Mouse (Mus musculus): ENCODE data around the gene Coro7. TPM values are rescaled to one million over a fixed set of nuclear protein-coding genes. Genes with fewer than 3 reads are reported as not detected.
A peak's percentile ranks its signal among the peaks of the same experiment; 100 is the strongest.
"Not testable (repeated sequence)": the region's sequence is repeated elsewhere in the genome, so short reads cannot be mapped to it uniquely, and the experiment has no call there.

The Coro7 gene
- polyA plus RNA-seq, 1 experiment from 2014 or later: 13.7 TPM

DNA sequence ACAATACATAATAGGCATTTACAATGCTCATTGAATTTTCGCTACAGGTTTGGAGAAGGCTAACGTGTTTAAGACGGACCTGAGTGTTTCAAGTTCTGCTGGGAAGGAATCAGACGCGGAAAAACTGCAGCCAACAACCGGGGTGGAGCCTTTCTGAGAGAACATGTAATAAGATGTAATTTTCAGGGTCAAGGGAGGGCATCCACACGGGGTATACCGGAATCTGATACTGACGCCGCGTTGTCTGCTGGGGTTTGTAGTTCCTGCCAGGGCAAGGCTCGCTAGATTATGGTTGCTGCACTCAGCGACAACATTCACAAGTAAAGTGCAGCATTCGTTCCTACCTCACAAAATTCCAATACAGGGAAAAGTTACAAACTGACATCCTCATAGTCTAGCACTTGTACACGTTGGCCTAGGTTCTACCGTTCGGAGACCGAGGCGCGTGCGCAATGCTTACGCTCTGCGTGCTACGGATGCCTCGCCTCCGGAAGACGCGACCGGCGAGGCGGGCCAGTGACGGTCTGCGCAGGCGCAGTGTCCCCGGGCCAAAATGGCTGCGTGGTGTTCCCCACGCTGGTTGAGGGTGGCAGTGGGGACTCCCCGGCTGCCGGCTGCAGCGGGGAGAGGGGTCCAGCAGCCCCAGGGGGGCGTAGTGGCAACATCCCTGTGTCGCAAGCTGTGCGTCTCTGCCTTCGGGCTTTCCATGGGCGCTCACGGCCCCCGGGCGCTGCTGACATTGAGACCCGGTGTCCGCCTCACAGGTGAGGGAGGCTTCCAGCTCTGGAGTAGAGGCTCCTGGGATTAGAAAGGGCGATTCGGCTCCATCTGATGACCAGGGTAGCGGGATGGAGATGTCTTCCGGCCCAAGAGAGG, 4.2 kb upstream of the Coro7 start:
- H3K4me1 ChIP-seq (ENCODE audit: control insufficient read depth, insufficient read depth, low read length): peaks cover 18% of the 10 kb centered on the region
- under 1% methylated on average over 54 of the region's 54 CpGs for WGBS
- H3K9ac ChIP-seq (ENCODE audit: low read length): peak overlapping the region; percentile 87
- H3K27me3 ChIP-seq (ENCODE audit: control insufficient read depth, insufficient read depth, low read length): no peaks in the 10 kb centered on the region
- peaks cover 8% of the 10 kb centered on the region for H3K36me3 ChIP-seq (ENCODE audit: control insufficient read depth, insufficient read depth)
- ATAC-seq (replicated peaks; ENCODE audit: extremely low read depth, insufficient read depth, low FRiP score): peak; percentile 80
- H3K4me2 ChIP-seq (ENCODE audit: low read depth, low read length): peak overlapping the region; percentile 87
- peak overlapping the region; percentile 83 for H3K27ac ChIP-seq (ENCODE audit: low read length)
- H3K4me3 ChIP-seq (ENCODE audit: low read length): peak overlapping the region; percentile 86
- H3K9me3 ChIP-seq (replicated peaks; ENCODE audit: control insufficient read depth, low read length): no peaks in the 10 kb centered on the region

GRCm38 (mm10) chr16:4683193-4683580, 3.6 kb upstream of the Coro7 start:
- no peak for ATAC-seq (replicated peaks; ENCODE audit: extremely low read depth, insufficient read depth, low FRiP score)
- H3K27me3 ChIP-seq (ENCODE audit: control insufficient read depth, insufficient read depth, low read length): no peaks in the 10 kb centered on the region
- H3K4me1 ChIP-seq (ENCODE audit: control insufficient read depth, insufficient read depth, low read length): peaks cover 22% of the 10 kb centered on the region
- peak overlapping the region; percentile 83 for H3K27ac ChIP-seq (ENCODE audit: low read length)
- 22% methylated on average over 9 of the region's 9 CpGs for WGBS
- H3K9ac ChIP-seq (ENCODE audit: low read length): peak overlapping the region; percentile 87
- peak overlapping the region; percentile 68 for H3K4me2 ChIP-seq (ENCODE audit: low read depth, low read length)
- peak overlapping the region; percentile 86 for H3K4me3 ChIP-seq (ENCODE audit: low read length)
- H3K9me3 ChIP-seq (replicated peaks; ENCODE audit: control insufficient read depth, low read length): no peaks in the 10 kb centered on the region
- peaks cover 5% of the 10 kb centered on the region; the same call in 1 of the 2 replicates for H3K36me3 ChIP-seq (ENCODE audit: control insufficient read depth, insufficient read depth)

- H3K36me3 ChIP-seq (ENCODE audit: control insufficient read depth, insufficient read depth): 0 out of 2 replicates have a peak, but pooled peaks cover 4% of the 10 kb centered on the region
- H3K9me3 ChIP-seq (replicated peaks; ENCODE audit: control insufficient read depth, low read length): no peaks in the 10 kb centered on the region
- H3K9ac ChIP-seq (ENCODE audit: low read length): peak overlapping the region; percentile 87
- peaks cover 25% of the 10 kb centered on the region for H3K4me1 ChIP-seq (ENCODE audit: control insufficient read depth, insufficient read depth, low read length)
- peak overlapping the region; percentile 86; the same call in 1 of the 2 replicates for H3K4me3 ChIP-seq (ENCODE audit: low read length)
- no peak for ATAC-seq (replicated peaks; ENCODE audit: extremely low read depth, insufficient read depth, low FRiP score)
- H3K27me3 ChIP-seq (ENCODE audit: control insufficient read depth, insufficient read depth, low read length): no peaks in the 10 kb centered on the region
- H3K27ac ChIP-seq (ENCODE audit: low read length): peak overlapping the region; percentile 83; the same call in 1 of the 2 replicates
- H3K4me2 ChIP-seq (ENCODE audit: low read depth, low read length): peak overlapping the region; percentile 68
- WGBS: 78% methylated on average over 4 of the region's 4 CpGs
Measured at GRCm38 (mm10) chr16:4682628-4683179, 3.1 kb upstream of the Coro7 start.

DNA sequence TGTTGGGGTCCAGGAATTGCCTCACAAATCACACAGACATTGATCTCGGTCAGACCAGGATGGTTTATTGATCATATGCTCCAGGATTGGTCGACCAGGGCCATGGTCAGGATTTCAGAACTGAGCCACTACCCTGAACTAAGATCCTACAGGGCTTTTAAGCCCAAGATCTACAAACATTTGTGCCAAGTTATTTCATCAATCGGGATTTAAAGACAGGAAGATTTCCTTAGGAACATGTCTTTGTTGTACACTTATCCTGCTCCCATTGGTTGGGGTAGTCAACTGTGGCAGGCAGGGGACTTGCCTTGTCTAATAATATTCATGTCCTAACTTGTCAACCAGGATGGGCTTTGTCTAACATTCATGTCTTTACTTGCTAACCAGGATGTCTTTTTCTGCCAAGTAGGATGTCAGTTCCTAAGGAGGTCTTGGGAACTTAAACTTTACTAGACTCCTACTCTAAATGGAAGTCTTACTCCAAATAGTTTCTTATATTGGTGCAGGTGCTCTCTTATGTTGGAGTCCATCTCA, 1.4 kb upstream of the Coro7 start:
- not testable (repeated sequence) for H3K4me3 ChIP-seq (ENCODE audit: low read length); H3K9ac ChIP-seq (ENCODE audit: low read length); H3K36me3 ChIP-seq (ENCODE audit: control insufficient read depth, insufficient read depth); ATAC-seq (replicated peaks; ENCODE audit: extremely low read depth, insufficient read depth, low FRiP score); H3K27me3 ChIP-seq (ENCODE audit: control insufficient read depth, insufficient read depth, low read length); H3K27ac ChIP-seq (ENCODE audit: low read length); H3K4me2 ChIP-seq (ENCODE audit: low read depth, low read length); H3K9me3 ChIP-seq (replicated peaks; ENCODE audit: control insufficient read depth, low read length)
- 86% methylated on average over 3 of the region's 3 CpGs for WGBS
- peaks cover 25% of the 10 kb centered on the region for H3K4me1 ChIP-seq (ENCODE audit: control insufficient read depth, insufficient read depth, low read length)

GRCm38 (mm10) chr16:4678080-4678479, 1.5 kb downstream of the Coro7 start:
- 61% methylated on average over 5 of the region's 5 CpGs for WGBS
- peak overlapping the region; percentile 77; the same call in 1 of the 2 replicates for H3K4me2 ChIP-seq (ENCODE audit: low read depth, low read length)

GRCm38 (mm10) chr16:4676836-4677235, 2.7 kb downstream of the Coro7 start:
- ATAC-seq (replicated peaks; ENCODE audit: extremely low read depth, insufficient read depth, low FRiP score): no peak
- Histone ChIP-seq H3K4me1 (ENCODE audit: control insufficient read depth, insufficient read depth, low read length) (peaks cover 10% of the 10 kb centered on the region), H3K4me2 (ENCODE audit: low read depth, low read length) (no peak overlapping the region), H3K27me3 (ENCODE audit: control insufficient read depth, insufficient read depth, low read length) (no peaks in the 10 kb centered on the region), H3K9me3 (replicated peaks; ENCODE audit: control insufficient read depth, low read length) (no peaks in the 10 kb centered on the region), H3K36me3 (ENCODE audit: control insufficient read depth, insufficient read depth) (peaks cover 6% of the 10 kb centered on the region), H3K9ac (ENCODE audit: low read length) (no peak overlapping the region), H3K27ac (ENCODE audit: low read length) (no peak overlapping the region), H3K4me3 (ENCODE audit: low read length) (no peak overlapping the region)
- 89% methylated on average over 5 of the region's 5 CpGs for WGBS

More at GRCm38 (mm10) chr16:4678080-4678479, 1.5 kb downstream of the Coro7 start:
- peaks cover 11% of the 10 kb centered on the region for H3K4me1 ChIP-seq (ENCODE audit: control insufficient read depth, insufficient read depth, low read length)
- H3K27me3 ChIP-seq (ENCODE audit: control insufficient read depth, insufficient read depth, low read length): no peaks in the 10 kb centered on the region
- no peak for ATAC-seq (replicated peaks; ENCODE audit: extremely low read depth, insufficient read depth, low FRiP score)
- H3K27ac ChIP-seq (ENCODE audit: low read length): no peak overlapping the region
- no peak overlapping the region for H3K4me3 ChIP-seq (ENCODE audit: low read length)
- H3K9me3 ChIP-seq (replicated peaks; ENCODE audit: control insufficient read depth, low read length): no peaks in the 10 kb centered on the region
- H3K36me3 ChIP-seq (ENCODE audit: control insufficient read depth, insufficient read depth): peaks cover 6% of the 10 kb centered on the region
- no peak overlapping the region for H3K9ac ChIP-seq (ENCODE audit: low read length)

DNA sequence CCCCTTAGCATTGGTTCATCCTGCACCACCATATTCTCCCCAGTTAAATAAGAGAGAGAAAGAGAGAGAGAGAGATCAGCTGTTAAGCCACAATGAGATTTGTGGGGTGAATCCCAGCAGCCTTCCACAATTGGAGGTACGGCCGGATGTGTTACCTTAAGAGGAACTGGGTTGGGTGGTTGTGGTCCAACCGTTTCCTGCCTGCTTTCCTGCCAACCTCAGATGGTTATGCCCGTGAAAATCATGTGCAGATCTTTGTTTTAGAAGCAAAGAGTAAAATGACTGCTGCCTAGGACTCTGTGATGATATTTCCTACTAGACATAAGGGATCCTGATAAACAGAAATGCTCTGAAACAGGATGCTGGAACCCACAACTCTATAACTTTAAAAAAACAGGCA, 5.5 kb downstream of the Coro7 start:
- WGBS: 83% methylated on average over 4 of the region's 4 CpGs
- H3K4me1 ChIP-seq (ENCODE audit: control insufficient read depth, insufficient read depth, low read length): peaks cover 9% of the 10 kb centered on the region
- ATAC-seq (replicated peaks; ENCODE audit: extremely low read depth, insufficient read depth, low FRiP score): no peak
- no peak overlapping the region for H3K4me3 ChIP-seq (ENCODE audit: low read length)
- no peaks in the 10 kb centered on the region for H3K27me3 ChIP-seq (ENCODE audit: control insufficient read depth, insufficient read depth, low read length)
- no peak overlapping the region for H3K9ac ChIP-seq (ENCODE audit: low read length)
- H3K4me2 ChIP-seq (ENCODE audit: low read depth, low read length): no peak overlapping the region
- peaks cover 9% of the 10 kb centered on the region for H3K36me3 ChIP-seq (ENCODE audit: control insufficient read depth, insufficient read depth)
- H3K27ac ChIP-seq (ENCODE audit: low read length): no peak overlapping the region
- H3K9me3 ChIP-seq (replicated peaks; ENCODE audit: control insufficient read depth, low read length): no peaks in the 10 kb centered on the region

GRCm38 (mm10) chr16:4670317-4670716, 9.3 kb downstream of the Coro7 start:
- Histone ChIP-seq H3K4me3 (ENCODE audit: low read length) (no peak overlapping the region), H3K4me2 (ENCODE audit: low read depth, low read length) (no peak overlapping the region), H3K9ac (ENCODE audit: low read length) (no peak overlapping the region), H3K27me3 (ENCODE audit: control insufficient read depth, insufficient read depth, low read length) (no peaks in the 10 kb centered on the region), H3K9me3 (replicated peaks; ENCODE audit: control insufficient read depth, low read length) (no peaks in the 10 kb centered on the region), H3K27ac (ENCODE audit: low read length) (no peak overlapping the region), H3K4me1 (ENCODE audit: control insufficient read depth, insufficient read depth, low read length) (no peaks in the 10 kb centered on the region), H3K36me3 (ENCODE audit: control insufficient read depth, insufficient read depth) (peaks cover 12% of the 10 kb centered on the region; the same call in 1 of the 2 replicates)
- no peak for ATAC-seq (replicated peaks; ENCODE audit: extremely low read depth, insufficient read depth, low FRiP score)
- 61% methylated on average over 5 of the region's 5 CpGs for WGBS
